Mouse (Mus musculus) adrenal gland, postnatal 36 days (tissue): ENCODE measurements at regions not wholly inside any gene's neighbourhood (a gene's known extent, or its start where the extent isn't known, plus 50 kb on each side); places are given as distances from the start of the nearest gene placed in this dataset.
A peak's percentile ranks its signal among the peaks of the same experiment; 100 is the strongest.

Experiments
- DNase-seq, 2 experiments: peaks; one replicate each; pipeline ENCODE4 v3.0.0; 2021; ENCODE audit warnings: mixed read lengths in 1 of 2

DNA sequence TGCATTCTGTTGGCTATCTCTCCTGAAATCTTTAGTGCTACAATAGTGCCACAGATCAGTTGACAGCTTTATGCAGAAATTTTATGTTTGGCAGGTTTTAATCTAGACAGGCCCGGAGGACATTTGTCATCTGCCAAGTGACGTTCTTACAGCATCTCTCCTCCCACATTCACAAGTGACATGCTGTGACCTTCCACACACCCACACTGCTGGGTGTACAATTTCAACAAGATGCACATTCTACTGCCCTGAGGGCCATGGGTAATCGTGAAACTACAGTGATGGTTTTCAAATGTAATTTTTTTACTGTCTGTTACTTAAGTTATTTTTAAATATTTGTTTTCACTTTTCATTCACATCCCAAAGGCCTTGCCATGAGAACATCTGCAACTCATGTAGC, 639.2 kb upstream of the Gm11114 start:
- no peak for DNase-seq

DNA sequence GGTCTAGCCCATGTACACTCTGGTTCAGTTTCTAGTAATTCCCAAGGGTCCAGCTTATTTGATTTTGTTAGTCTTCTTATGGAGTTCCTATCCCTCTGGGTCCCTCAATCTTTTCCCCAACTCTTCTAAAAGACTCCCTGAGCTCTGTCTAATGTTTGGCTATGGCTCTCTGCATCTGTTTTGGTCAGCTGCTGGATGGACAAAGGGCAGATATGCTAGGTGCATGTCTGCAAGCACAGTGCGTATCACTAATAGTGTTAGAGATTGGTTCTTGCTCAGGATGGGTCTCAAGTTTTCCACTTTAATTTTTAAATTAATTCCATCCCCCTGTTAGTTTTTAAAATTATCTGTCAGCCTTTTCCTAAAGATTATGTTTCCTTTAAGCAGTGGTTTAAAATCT, 634.2 kb upstream of the Gm11114 start:
- DNase-seq, result no peak

DNA sequence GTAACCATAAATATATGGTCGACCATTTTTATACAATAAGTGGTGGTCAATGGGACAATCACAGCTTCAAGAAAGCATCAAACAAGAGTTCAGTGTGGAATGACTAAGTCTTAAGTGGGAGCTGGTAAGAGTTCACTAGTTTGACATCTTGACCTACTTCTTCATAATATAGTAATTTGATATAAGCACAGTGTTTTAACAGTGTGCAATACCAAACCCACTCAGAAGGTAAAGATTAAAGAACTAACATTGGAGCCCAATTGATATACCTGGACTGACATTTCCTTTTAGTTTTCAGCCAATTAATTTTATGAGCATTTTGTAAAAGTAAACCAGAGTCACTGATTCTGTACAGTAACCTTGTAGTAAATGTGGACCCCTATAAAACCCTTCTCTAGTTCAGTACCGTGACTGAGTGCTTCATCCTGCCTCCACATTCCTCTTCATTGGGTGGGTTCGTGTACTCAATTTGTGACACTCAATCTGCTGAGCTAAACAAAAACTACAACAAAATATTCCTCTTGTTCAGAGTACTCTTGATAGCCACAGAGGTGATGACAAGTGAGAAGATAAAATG, 593.9 kb upstream of the Gm11114 start:
- DNase-seq, result no peak

GRCm38 (mm10) chr9:84719396-84719795, 593.2 kb upstream of the Gm11114 start:
- no peak for DNase-seq

GRCm38 (mm10) chr9:84720454-84720853, 592.1 kb upstream of the Gm11114 start:
- no peak for DNase-seq

- DNase-seq, result no peak
Observed at GRCm38 (mm10) chr9:84739266-84739665, 573.3 kb upstream of the Gm11114 start.

GRCm38 (mm10) chr9:84740336-84740735, 572.2 kb upstream of the Gm11114 start:
- DNase-seq, result no peak

DNA sequence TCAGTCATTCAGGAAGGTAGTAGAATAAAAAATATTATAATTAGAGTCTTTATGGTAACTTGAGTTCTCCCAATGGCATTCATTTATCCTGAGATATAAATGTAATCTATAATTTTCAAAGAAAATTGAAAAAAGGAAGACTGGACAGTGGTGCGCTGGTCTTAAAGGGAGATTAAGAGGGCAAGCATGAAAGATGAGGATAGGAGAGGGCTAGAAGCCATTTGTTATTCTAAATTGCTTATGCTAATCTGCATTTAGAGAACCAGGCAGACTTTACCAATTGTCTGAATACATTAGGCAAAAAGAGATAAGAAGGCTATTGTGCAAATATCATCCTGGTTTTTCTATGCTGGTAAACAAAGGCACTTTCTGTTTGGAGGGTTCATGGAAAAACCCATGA, 558.2 kb upstream of the Gm11114 start:
- no peak for DNase-seq

GRCm38 (mm10) chr9:84754828-84755227, 557.7 kb upstream of the Gm11114 start:
- DNase-seq, result peak in 1 of 2 experiments; percentile 6

DNA sequence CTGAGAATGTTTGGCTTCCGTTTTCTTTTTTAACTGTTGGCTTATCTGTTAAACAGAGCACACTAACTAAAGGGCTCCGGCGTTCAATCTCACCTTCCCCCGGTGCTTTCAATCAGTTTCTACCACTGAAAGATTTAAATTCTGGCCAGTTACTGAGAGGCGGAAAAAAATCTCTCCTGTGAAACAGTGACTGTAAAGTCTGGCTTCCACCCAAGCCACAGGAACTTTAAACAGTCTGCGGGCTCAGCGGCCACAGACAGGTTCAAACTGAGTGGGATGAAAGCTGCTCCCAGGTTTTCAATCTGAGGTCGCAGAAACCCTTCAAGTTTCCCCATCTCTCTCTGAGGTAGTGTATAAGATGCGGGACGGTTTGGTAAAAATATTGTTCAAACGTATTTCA, 538.2 kb upstream of the Gm11114 start:
- no peak for DNase-seq

DNA sequence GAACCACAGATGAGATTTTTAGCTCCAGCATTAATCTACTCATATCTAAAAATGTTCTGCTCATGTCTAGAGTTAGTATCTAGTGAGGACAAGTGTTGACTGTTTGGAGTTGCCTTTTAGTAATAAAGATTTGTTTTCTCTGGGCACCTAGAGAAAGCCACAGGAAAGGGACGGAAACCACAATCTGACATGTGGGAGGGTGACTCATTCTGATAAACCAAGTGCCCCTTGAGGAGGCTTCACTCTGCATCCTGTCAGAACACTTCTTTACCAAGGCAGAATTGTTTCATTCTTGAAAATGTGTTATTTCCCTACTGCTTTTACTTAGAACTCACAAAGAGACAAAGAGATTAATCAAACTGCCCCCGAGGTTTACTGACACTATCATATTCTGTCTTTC, 537.4 kb upstream of the Gm11114 start:
- no peak for DNase-seq

DNA sequence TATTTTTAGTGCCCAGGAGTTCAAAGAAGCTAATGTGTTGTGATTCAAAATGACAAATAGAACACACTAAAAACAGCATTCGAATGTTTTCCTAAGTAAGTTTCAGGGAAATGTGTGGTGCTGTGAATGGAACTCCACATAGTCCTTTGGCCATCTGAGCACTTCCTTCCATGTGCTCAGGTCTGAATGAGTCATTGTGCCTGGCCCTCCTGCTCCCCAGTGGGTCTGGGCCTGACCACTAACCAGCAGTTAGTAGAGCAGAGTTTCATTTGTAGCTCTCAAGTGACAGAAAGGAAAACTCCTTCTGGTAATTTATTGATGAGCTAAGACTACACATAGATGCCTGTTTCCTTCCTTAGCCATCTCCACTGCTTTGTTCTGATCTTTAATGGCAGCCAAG, 533.4 kb upstream of the Gm11114 start:
- no peak for DNase-seq

- DNase-seq, result peak in 1 of 2 experiments; percentile 11
Observed at GRCm38 (mm10) chr9:84825768-84826167, 486.8 kb upstream of the Gm11114 start.

- DNase-seq, result no peak
Observed at GRCm38 (mm10) chr9:84828934-84829333, 483.6 kb upstream of the Gm11114 start.

DNA sequence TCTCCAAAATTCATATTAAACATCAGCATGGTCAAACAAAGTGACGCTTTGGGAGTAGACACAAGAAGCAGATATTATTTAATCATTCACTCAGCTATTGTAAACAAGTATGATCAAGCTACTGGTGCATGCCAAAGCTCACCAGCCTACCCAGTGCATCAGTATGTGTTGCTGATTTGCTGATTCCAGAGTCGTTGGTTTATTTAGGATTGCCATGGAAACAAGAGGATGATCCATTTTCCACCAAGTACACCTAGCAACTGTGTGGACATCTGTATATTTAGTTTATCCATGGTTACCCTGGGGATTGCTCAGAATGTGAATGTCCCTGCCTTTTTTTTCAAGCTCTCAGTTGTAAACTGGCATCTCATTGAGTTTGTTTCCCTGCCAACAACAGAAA, 481.9 kb upstream of the Gm11114 start:
- DNase-seq, result no peak

DNA sequence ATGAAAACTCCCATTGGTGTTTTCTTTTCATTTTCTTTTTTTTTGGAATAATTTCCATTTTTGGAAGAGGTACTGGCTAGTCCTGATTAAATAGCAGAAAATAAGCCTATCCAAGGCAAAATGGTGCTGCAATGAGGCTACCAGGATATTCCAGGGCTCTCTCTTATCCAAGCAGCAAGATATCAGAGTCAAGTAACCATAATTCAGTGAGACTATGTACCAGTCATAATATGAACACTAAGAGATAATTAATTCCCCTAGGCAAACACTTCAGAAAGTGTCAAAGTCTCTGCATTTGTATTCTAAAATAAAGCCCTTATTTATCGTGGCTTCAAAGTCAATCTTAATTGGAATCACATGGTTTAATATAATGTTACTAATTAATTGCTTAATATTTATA, 475.1 kb upstream of the Gm11114 start:
- DNase-seq, result no peak

- DNase-seq, result no peak
Observed at GRCm38 (mm10) chr9:84844021-84844420, 468.6 kb upstream of the Gm11114 start.

- peak in 1 of 2 experiments; percentile 2 for DNase-seq
Observed at GRCm38 (mm10) chr9:84861600-84861999, 451.0 kb upstream of the Gm11114 start.

- peak; percentile 4 to 18 for DNase-seq
Observed at GRCm38 (mm10) chr9:84863431-84863830, 449.1 kb upstream of the Gm11114 start.

- no peak for DNase-seq
Observed at GRCm38 (mm10) chr9:84894148-84894547, 418.4 kb upstream of the Gm11114 start.

DNA sequence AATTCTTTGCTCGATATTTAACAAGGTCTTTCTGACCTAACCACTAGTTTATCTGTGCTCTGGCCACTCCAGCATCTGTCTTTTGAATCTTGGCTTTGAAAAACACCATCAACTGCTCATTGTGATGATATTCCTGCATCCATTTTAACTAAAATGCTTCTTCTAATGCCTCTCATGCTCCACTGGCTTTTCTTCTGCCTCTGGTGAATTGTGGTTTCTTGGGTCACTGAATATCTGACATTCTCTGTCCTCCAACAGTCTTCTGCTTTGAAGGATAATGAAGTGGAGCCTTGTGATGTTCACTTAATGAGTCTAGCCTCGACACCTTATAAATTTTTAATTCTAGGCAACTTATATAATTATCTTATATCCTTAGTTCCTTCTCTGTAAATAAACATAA, 416.5 kb upstream of the Gm11114 start:
- DNase-seq, result no peak

DNA sequence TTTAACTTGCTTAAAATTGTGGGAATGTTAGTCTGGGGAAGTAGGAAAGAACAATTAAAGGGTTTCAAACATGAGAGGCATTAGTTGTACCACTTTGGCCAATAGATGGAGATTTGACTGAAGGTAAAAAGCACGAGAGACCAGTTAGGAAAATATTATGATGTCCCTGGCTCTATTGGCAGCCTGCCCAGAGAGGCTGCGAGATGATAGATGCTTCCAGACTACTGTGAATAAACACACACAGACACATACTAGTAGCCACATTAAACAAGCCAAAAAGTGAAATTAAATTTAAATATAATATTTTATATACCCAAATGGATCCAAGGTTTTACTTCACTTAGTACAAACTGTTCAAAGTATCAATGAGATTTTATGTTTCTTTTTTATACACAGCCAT, 411.9 kb upstream of the Gm11114 start:
- peak; percentile 52 to 57 for DNase-seq

- peak; percentile 0 to 9 for DNase-seq
Observed at GRCm38 (mm10) chr9:84906244-84906643, 406.3 kb upstream of the Gm11114 start.

DNA sequence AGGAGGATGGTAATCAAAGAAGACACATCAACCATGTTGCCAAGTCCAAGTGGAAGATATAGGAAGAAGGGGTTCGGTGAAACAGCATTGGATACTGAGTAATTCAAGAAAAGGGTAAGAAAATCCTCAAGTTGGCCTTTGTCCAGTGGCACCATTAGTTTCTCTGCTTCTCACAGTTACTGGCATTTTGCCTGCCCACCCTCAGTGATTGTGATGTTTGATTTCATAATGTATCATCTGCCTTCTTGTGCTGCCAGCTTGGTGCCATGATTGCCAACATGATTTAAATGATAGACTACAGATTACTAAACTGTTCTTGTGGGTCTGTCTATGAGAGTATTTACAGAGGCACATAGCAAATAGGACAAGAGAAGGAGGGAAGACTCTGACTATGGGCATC, 399.3 kb upstream of the Gm11114 start:
- peak in 1 of 2 experiments; percentile 2 for DNase-seq

GRCm38 (mm10) chr9:84922306-84922705, 390.3 kb upstream of the Gm11114 start:
- no peak for DNase-seq
